16 mouse cellular contexts compared by ENCODE assay signal in the genomic region with DNA sequence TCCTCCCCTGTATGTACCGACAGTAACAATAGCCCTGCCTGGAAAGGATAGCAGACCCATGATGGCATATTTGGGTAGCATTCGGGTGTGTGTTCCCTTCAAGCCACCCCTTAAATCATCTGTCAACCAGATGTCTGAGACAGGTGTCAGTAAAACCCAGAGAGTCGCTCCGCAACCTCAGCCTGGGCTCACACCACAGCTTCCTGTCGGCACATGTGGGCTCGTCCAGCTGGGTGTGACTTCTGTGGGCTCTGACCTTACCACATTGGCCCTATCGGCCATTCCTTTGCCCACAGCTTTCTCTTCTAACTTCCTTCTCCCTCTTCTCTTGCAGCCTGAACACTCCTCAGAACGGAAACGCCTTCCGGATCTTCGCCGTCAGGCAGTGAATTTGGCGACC. TPM values are rescaled to one million over a fixed set of nuclear protein-coding genes. Genes with fewer than 3 reads are reported as not detected.
DNase-seq lines count a peak whose midpoint lies in the region; ATAC-seq and TF ChIP-seq lines count a peak whose summit lies in the region.
"Had no signal": no experiment of that assay in that cellular context is flagged by ENCODE, and none has a peak within 500 bp of the region (broad histone marks: within the 10 kb centered on the region; RNA-seq: fewer than 3 reads in every experiment).

No protein-coding gene starts in this region.

- 0 out of 2 replicates have a peak overlapping the region, but pooled peaks have one; percentile 2 for H3K4me2 ChIP-seq in liver, postnatal 0 days (ENCODE audit: low read depth, low read length)
- no peak overlapping the region for H3K4me2 ChIP-seq in liver, embryonic 11.5 days
- no peak overlapping the region for H3K4me2 ChIP-seq in embryonic facial prominence, embryonic 11.5 days (ENCODE audit: low read depth, low read length)
- no peak overlapping the region for H3K4me2 ChIP-seq in myocyte (ENCODE audit: low read depth)
- H3K4me2 ChIP-seq: heart, embryonic 12.5 days; limb, embryonic 12.5 days; lung, embryonic 15.5 days; midbrain, embryonic 12.5 days; neural tube, embryonic 12.5 days had no signal

- H3K9ac ChIP-seq in liver, postnatal 0 days (replicated peaks): no peak overlapping the region
- H3K9ac ChIP-seq in liver, embryonic 11.5 days (ENCODE audit: low read depth, low read length): no peak overlapping the region
- H3K9ac ChIP-seq in embryonic facial prominence, embryonic 11.5 days (replicated peaks; ENCODE audit: low read length): no peak overlapping the region
- H3K9ac ChIP-seq: heart, embryonic 12.5 days; limb, embryonic 12.5 days; lung, embryonic 15.5 days; midbrain, embryonic 12.5 days; neural tube, embryonic 12.5 days had no signal

- 30% methylated on average over 13 of the region's 13 CpGs for WGBS in liver, postnatal 0 days (ENCODE audit: insufficient replicate concordance)
- whole genome bisulfite sequencing in liver, embryonic 11.5 days: 48% methylated on average over 13 of the region's 13 CpGs
- WGBS in embryonic facial prominence, embryonic 11.5 days: 59% methylated on average over 13 of the region's 13 CpGs
- WGBS in lung, adult 2 months: 76% methylated on average over 13 of the region's 13 CpGs

- H3K4me3 ChIP-seq in liver, postnatal 0 days (ENCODE audit: low read depth, low read length): no peak overlapping the region
- no peak overlapping the region for H3K4me3 ChIP-seq in liver, embryonic 11.5 days (ENCODE audit: low read depth, low read length)
- H3K4me3 ChIP-seq in embryonic facial prominence, embryonic 11.5 days (ENCODE audit: low read depth, low read length): no peak overlapping the region
- H3K4me3 ChIP-seq in myocyte: no peak overlapping the region
- H3K4me3 ChIP-seq in lung, adult 2 months (replicated peaks; ENCODE audit: extremely low read depth, low read depth, low read length): no peak overlapping the region
- H3K4me3 ChIP-seq: heart, embryonic 12.5 days; limb, embryonic 12.5 days; lung, embryonic 15.5 days; midbrain, embryonic 12.5 days; neural tube, embryonic 12.5 days had no signal

- no peak for TF ChIP-seq POLR2A in myocyte (IDR thresholded peaks at IDR 0.05; ENCODE audit: insufficient read length, low read depth)
- no peak for TF ChIP-seq POLR2A in lung, adult 2 months (IDR thresholded peaks at IDR 0.05; ENCODE audit: borderline replicate concordance, extremely low read depth, low read depth, low read length)

- TF ChIP-seq CTCF in liver, postnatal 0 days (IDR thresholded peaks at IDR 0.05; ENCODE audit: low read depth): no peak
- no peak for TF ChIP-seq CTCF in lung, adult 2 months (IDR thresholded peaks at IDR 0.05; ENCODE audit: insufficient read depth, low read length)

- peak; percentile 54; the same call in 1 of the 2 replicates for ATAC-seq in liver, postnatal 0 days
- ATAC-seq in liver, embryonic 11.5 days (replicated peaks; ENCODE audit: low FRiP score): no peak
- no peak for ATAC-seq in embryonic facial prominence, embryonic 11.5 days (replicated peaks; ENCODE audit: insufficient number of reproducible peaks, low FRiP score, low TSS enrichment, low read depth)

- no peaks in the 10 kb centered on the region for H3K36me3 ChIP-seq in liver, postnatal 0 days (replicated peaks; ENCODE audit: insufficient read depth, low read length)
- no peaks in the 10 kb centered on the region for H3K36me3 ChIP-seq in liver, embryonic 11.5 days (ENCODE audit: control insufficient read depth, insufficient read depth, low read length)
- no peaks in the 10 kb centered on the region for H3K36me3 ChIP-seq in embryonic facial prominence, embryonic 11.5 days (replicated peaks; ENCODE audit: control insufficient read depth, insufficient read depth, low read depth, low read length)
- H3K36me3 ChIP-seq in myocyte (ENCODE audit: control insufficient read depth, insufficient read depth): no peaks in the 10 kb centered on the region
- H3K36me3 ChIP-seq: heart, embryonic 12.5 days; limb, embryonic 12.5 days; lung, embryonic 15.5 days; midbrain, embryonic 12.5 days; neural tube, embryonic 12.5 days had no signal

- H3K27me3 ChIP-seq in liver, postnatal 0 days (ENCODE audit: insufficient read depth, low read length): no peaks in the 10 kb centered on the region
- peaks cover 5% of the 10 kb centered on the region; the same call in 1 of the 2 replicates for H3K27me3 ChIP-seq in liver, embryonic 11.5 days (replicated peaks; ENCODE audit: control insufficient read depth, insufficient read depth, low read length)
- no peaks in the 10 kb centered on the region for H3K27me3 ChIP-seq in embryonic facial prominence, embryonic 11.5 days (ENCODE audit: control insufficient read depth, insufficient read depth, low read length)
- H3K27me3 ChIP-seq in myocyte (ENCODE audit: control insufficient read depth, insufficient read depth, insufficient read length): no peaks in the 10 kb centered on the region
- H3K27me3 ChIP-seq: limb, embryonic 12.5 days; lung, embryonic 15.5 days; midbrain, embryonic 12.5 days; neural tube, embryonic 12.5 days had no signal

- H3K79me2 ChIP-seq in myocyte (ENCODE audit: control insufficient read depth, insufficient read depth): no peaks in the 10 kb centered on the region

- peaks cover 13% of the 10 kb centered on the region for H3K4me1 ChIP-seq in liver, postnatal 0 days (ENCODE audit: insufficient read depth)
- 0 out of 2 replicates have a peak, but pooled peaks cover 3% of the 10 kb centered on the region for H3K4me1 ChIP-seq in liver, embryonic 11.5 days (replicated peaks; ENCODE audit: control insufficient read depth, insufficient read depth, low read length)
- peaks cover 2% of the 10 kb centered on the region for H3K4me1 ChIP-seq in embryonic facial prominence, embryonic 11.5 days (ENCODE audit: control insufficient read depth, insufficient read depth, low read length)
- H3K4me1 ChIP-seq in lung, adult 2 months (ENCODE audit: control insufficient read depth, insufficient read depth, low read length): peaks cover 2% of the 10 kb centered on the region

- DNase-seq in liver, postnatal 0 days: peak; percentile 56
- no peak for DNase-seq in liver, embryonic 11.5 days (ENCODE audit: low spot score)
- peak; percentile 37 for DNase-seq in embryonic facial prominence, embryonic 11.5 days (ENCODE audit: low spot score)
- DNase-seq in thymus, postnatal 36 days: peak; percentile 66 to 77
- no peak for DNase-seq in frontal cortex, adult 2 months (ENCODE audit: extremely low spot score in 1 of 2, low spot score in 1 of 2)
- no peak for DNase-seq in lung, adult 2 months
- no peak for DNase-seq in cerebellum, adult 18-20 months
- DNase-seq: adrenal gland, postnatal 25 days; cerebellum, adult 11 months; kidney, adult 2 months had no signal

- no peak for TF ChIP-seq EP300 in liver, postnatal 0 days (IDR thresholded peaks at IDR 0.05; ENCODE audit: low read depth)

- H3ac ChIP-seq in myocyte (ENCODE audit: control insufficient read depth, insufficient read length): no peak overlapping the region

- H3K9me3 ChIP-seq in liver, postnatal 0 days (ENCODE audit: low read length): no peaks in the 10 kb centered on the region
- no peaks in the 10 kb centered on the region for H3K9me3 ChIP-seq in liver, embryonic 11.5 days (ENCODE audit: control insufficient read depth, low read length)
- no peaks in the 10 kb centered on the region for H3K9me3 ChIP-seq in embryonic facial prominence, embryonic 11.5 days (replicated peaks; ENCODE audit: control insufficient read depth, low read length)
- H3K9me3 ChIP-seq: heart, embryonic 12.5 days; limb, embryonic 12.5 days; lung, embryonic 15.5 days; midbrain, embryonic 12.5 days; neural tube, embryonic 12.5 days had no signal

- H3K27ac ChIP-seq in liver, postnatal 0 days (ENCODE audit: low read depth): peak overlapping the region; percentile 73
- no peak overlapping the region for H3K27ac ChIP-seq in liver, embryonic 11.5 days (ENCODE audit: low read depth, low read length)
- no peak overlapping the region for H3K27ac ChIP-seq in embryonic facial prominence, embryonic 11.5 days (replicated peaks; ENCODE audit: low read depth, low read length)
- H3K27ac ChIP-seq: limb, embryonic 12.5 days; lung, embryonic 15.5 days; midbrain, embryonic 12.5 days; neural tube, embryonic 12.5 days had no signal

TF ChIP-seq in myocyte, 11 proteins besides CTCF, POLR2A, EP300 and RAD21:
- TF ChIP-seq E2F4 (IDR thresholded peaks at IDR 0.05; ENCODE audit: insufficient read depth) (no peak), CEBPB (IDR thresholded peaks at IDR 0.05; ENCODE audit: insufficient read depth, poor library complexity, severe bottlenecking) (no peak), MYOG (IDR thresholded peaks at IDR 0.05; ENCODE audit: control insufficient read depth in 1 of 3, insufficient read depth in 1 of 3, insufficient read length in 2 of 3, low read depth in 2 of 3) (peak; percentile 29 to 90 (median 45)), MYOD1 (IDR thresholded peaks at IDR 0.05; ENCODE audit: control insufficient read depth in 1 of 3, insufficient read length in 2 of 3, low read depth in 2 of 3) (peak; percentile 18 to 89 (median 79)), POLR2AphosphoS2 (IDR thresholded peaks at IDR 0.05; ENCODE audit: insufficient read length, low read depth) (no peak), MAX (IDR thresholded peaks at IDR 0.05; ENCODE audit: low read depth) (no peak), TCF12 (IDR thresholded peaks at IDR 0.05; ENCODE audit: insufficient read depth, poor library complexity, severe bottlenecking) (peak; percentile 57), TCF3 (IDR thresholded peaks at IDR 0.05; ENCODE audit: insufficient read length, low read depth) (peak; percentile 72), REST (IDR thresholded peaks at IDR 0.05; ENCODE audit: insufficient read depth, insufficient read length) (no peak)

RNA-seq across cellular contexts. Expression of gene Zdhhc7, which starts 51.3 kb away (rescaled TPM):
- 9.9 and 10.8 TPM in 2 replicates for polyA plus RNA-seq in liver, postnatal 0 days (2015; fragmentation: Nextera tagmentation; extraction: Ambion mirVana)
- 27.4 and 30.1 TPM in 2 replicates for polyA plus RNA-seq in liver, embryonic 11.5 days (2014; fragmentation: Nextera tagmentation; extraction: Ambion mirVana)
- polyA plus RNA-seq in embryonic facial prominence, embryonic 11.5 days (2014; fragmentation: Nextera tagmentation; extraction: Ambion mirVana): 23.8 and 23.9 TPM in 2 replicates
- polyA plus RNA-seq in myocyte (2012; fragmentation: generic; extraction: Trizol): 31.7 TPM
- polyA plus RNA-seq in frontal cortex, adult 2 months (2012; rRNA removed): 33.5 and 36.6 TPM in 2 replicates
- 64.9 and 78.0 TPM in 2 replicates for polyA plus RNA-seq in lung, adult 2 months (2012; rRNA removed)

RNA-seq across cellular contexts. Expression of gene Crispld2, which starts 57.7 kb away (rescaled TPM):
- 2.1 and 2.5 TPM in 2 replicates for polyA plus RNA-seq in liver, postnatal 0 days (2015; fragmentation: Nextera tagmentation; extraction: Ambion mirVana)
- polyA plus RNA-seq in liver, embryonic 11.5 days (2014; fragmentation: Nextera tagmentation; extraction: Ambion mirVana): 3.8 and 4.4 TPM in 2 replicates
- polyA plus RNA-seq in embryonic facial prominence, embryonic 11.5 days (2014; fragmentation: Nextera tagmentation; extraction: Ambion mirVana): 3.0 and 3.6 TPM in 2 replicates
- polyA plus RNA-seq in myocyte (2012; fragmentation: generic; extraction: Trizol): 0.07 TPM
- polyA plus RNA-seq in frontal cortex, adult 2 months (2012; rRNA removed): 3.4 and 4.0 TPM in 2 replicates
- 66.9 and 71.0 TPM in 2 replicates for polyA plus RNA-seq in lung, adult 2 months (2012; rRNA removed)

Comparison
In these comparisons a context has a peak if more than half of its experiments do, and no peak if none do; other contexts are left out.
1. DNase-seq: peak in liver, postnatal 0 days (single experiment), embryonic facial prominence, embryonic 11.5 days (single experiment) and thymus, postnatal 36 days (2 of 2); none in liver, embryonic 11.5 days (single experiment), frontal cortex, adult 2 months (0 of 2), lung, adult 2 months (single experiment) and cerebellum, adult 18-20 months (0 of 2).
2. RNA of gene Crispld2, which starts 57.7 kb away (polyA plus RNA-seq): 66.9 to 71.0 TPM in lung, adult 2 months; 3.4 to 4.0 TPM in frontal cortex, adult 2 months, 3.8 to 4.4 TPM in liver, embryonic 11.5 days, 3.0 to 3.6 TPM in embryonic facial prominence, embryonic 11.5 days, 2.1 to 2.5 TPM in liver, postnatal 0 days and 0.07 TPM in myocyte (single experiment); every median in the first group is over 10 times any median in the second.